Mouse (Mus musculus): ENCODE results near the gene Galt. TPM values are rescaled to one million over a fixed set of nuclear protein-coding genes. Genes with fewer than 3 reads are reported as not detected.

The Galt gene
- total and polyA plus RNA-seq, 3 experiments = 19.1 to 23.2 (median 22.9) TPM

GRCm38 (mm10) chr4:41731052-41731765 is 23.8 kb upstream of the Galt start, which contains the start of gene Arid3c:
Gene Arid3c (minus strand): TSS chr4:41731142.
- Histone ChIP-seq H3K9ac (ENCODE audit: insufficient read depth, low read depth) (no peak within 1 kb of the TSS), H3K4me2 (ENCODE audit: insufficient read depth, low read depth, poor library complexity, severe bottlenecking) (peak within 1 kb of the TSS; percentile 99), H3K27me3 (replicated peaks) (peaks cover 79% of the 10 kb centered on the region), H3K9me3 (replicated peaks; ENCODE audit: low read length) (peaks cover 3% of the 10 kb centered on the region), H3K4me3 (replicated peaks in 1 of 3; ENCODE audit: low read depth in 2 of 3, low read length in 2 of 3, poor library complexity in 1 of 3) (peak within 1 kb of the TSS in 1 of 3 experiments; percentile 32), H3K27ac (ENCODE audit: insufficient read depth, low read depth) (no peak within 1 kb of the TSS), H3K4me1 (ENCODE audit: control insufficient read depth in 1 of 2, insufficient read depth in 2 of 2) (peaks cover 4 to 7% of the 10 kb centered on the region in 2 experiments), H3K79me2 (replicated peaks; ENCODE audit: control insufficient read depth, extremely low read depth, insufficient read depth, poor library complexity, severe bottlenecking) (no peaks in the 10 kb centered on the region), H3K36me3 (replicated peaks in 1 of 2; ENCODE audit: control insufficient read depth in 1 of 2, insufficient read depth in 1 of 2, low read length in 1 of 2) (no peaks in the 10 kb centered on the region)
- in situ Hi-C loops (cut with MboI; ENCODE audit: low pct_ligation_motif_present, low pct_unique_long_range_greater_than_20kb, low sequenced_read_pairs) = no loop called here
- TF ChIP-seq TBP (conservative IDR thresholded peaks at IDR 0.05; ENCODE audit: low read depth, low read length) = no peak
- TF ChIP-seq MAX (IDR thresholded peaks at IDR 0.05; ENCODE audit: low read length) = peak; percentile 31; the same call in 1 of the 2 replicates
- TF ChIP-seq MYC (IDR thresholded peaks at IDR 0.05; ENCODE audit: low read depth, low read length) = 0 out of 2 replicates have a peak, but pooled peaks have one; percentile 26
- TF ChIP-seq MXI1 (IDR thresholded peaks at IDR 0.05; ENCODE audit: low read depth, low read length) = 0 out of 2 replicates have a peak, but pooled peaks have one; percentile 32
- dilution Hi-C loops (cut with MboI; ENCODE audit: extremely low pct_ligation_motif_present, extremely low pct_unique_long_range_greater_than_20kb, low sequenced_read_pairs) = no loop called here
- no peak for DNase-seq (ENCODE audit: extremely low read depth)

- Histone ChIP-seq H3K4me2 (ENCODE audit: insufficient read depth, low read depth, poor library complexity, severe bottlenecking) (no peak overlapping the region), H3K4me3 (replicated peaks in 1 of 3; ENCODE audit: low read depth in 2 of 3, low read length in 2 of 3, poor library complexity in 1 of 3) (no peak overlapping the region), H3K9me3 (replicated peaks; ENCODE audit: low read length) (peaks cover 3% of the 10 kb centered on the region), H3K27me3 (replicated peaks) (peaks cover 26% of the 10 kb centered on the region), H3K79me2 (replicated peaks; ENCODE audit: control insufficient read depth, extremely low read depth, insufficient read depth, poor library complexity, severe bottlenecking) (0 out of 2 replicates have a peak, but pooled peaks cover 8% of the 10 kb centered on the region), H3K4me1 (ENCODE audit: control insufficient read depth in 1 of 2, insufficient read depth in 2 of 2) (peaks cover 8 to 15% of the 10 kb centered on the region in 2 experiments; a peak in 3 of 4 replicates), H3K9ac (ENCODE audit: insufficient read depth, low read depth) (no peak overlapping the region), H3K36me3 (replicated peaks in 1 of 2; ENCODE audit: control insufficient read depth in 1 of 2, insufficient read depth in 1 of 2, low read length in 1 of 2) (peaks cover 13 to 19% of the 10 kb centered on the region in 2 experiments), H3K27ac (ENCODE audit: insufficient read depth, low read depth) (no peak overlapping the region)
- peak; percentile 70 for DNase-seq (ENCODE audit: extremely low read depth)
- in situ Hi-C loops (cut with MboI; ENCODE audit: low pct_ligation_motif_present, low pct_unique_long_range_greater_than_20kb, low sequenced_read_pairs) = no loop called here
- dilution Hi-C loops (cut with MboI; ENCODE audit: extremely low pct_ligation_motif_present, extremely low pct_unique_long_range_greater_than_20kb, low sequenced_read_pairs) = no loop called here
- TF ChIP-seq MAFK (IDR thresholded peaks at IDR 0.05; ENCODE audit: insufficient replicate concordance, low read length) = no peak
- TF ChIP-seq POLR2A (IDR thresholded peaks at IDR 0.05; ENCODE audit: low read depth, low read length) = no peak
- no peak for TF ChIP-seq PAX5 (IDR thresholded peaks at IDR 0.05; ENCODE audit: low read length)
- peak; percentile 73 for TF ChIP-seq SMC3 (IDR thresholded peaks at IDR 0.05; ENCODE audit: low read depth, low read length)
- TF ChIP-seq BHLHE40 (IDR thresholded peaks at IDR 0.05; ENCODE audit: low read depth, low read length) = no peak
- no peak for TF ChIP-seq ZKSCAN1 (IDR thresholded peaks at IDR 0.05; ENCODE audit: borderline replicate concordance, low read depth, low read length)
- no peak for TF ChIP-seq KAT2A (IDR thresholded peaks at IDR 0.05; ENCODE audit: insufficient replicate concordance, low read length)
- TF ChIP-seq CTCF (conservative IDR thresholded peaks at IDR 0.05 in 1 of 2, IDR thresholded peaks at IDR 0.05 in 1 of 2; ENCODE audit: low read depth in 2 of 2, low read length in 2 of 2) = peak; percentile 50 to 89; a peak in 3 of 4 replicates
- no peak for TF ChIP-seq E2F4 (IDR thresholded peaks at IDR 0.05; ENCODE audit: insufficient replicate concordance, low read depth, low read length)
- no peak for TF ChIP-seq JUND (conservative IDR thresholded peaks at IDR 0.05; ENCODE audit: low read depth, low read length)
- peak; percentile 86 for TF ChIP-seq RAD21 (IDR thresholded peaks at IDR 0.05; ENCODE audit: low read depth, low read length)
- TF ChIP-seq USF2 (conservative IDR thresholded peaks at IDR 0.05; ENCODE audit: low read depth, low read length) = no peak
- no peak for TF ChIP-seq HCFC1 (IDR thresholded peaks at IDR 0.05; ENCODE audit: low read depth, low read length)
- TF ChIP-seq NRF1 (IDR thresholded peaks at IDR 0.05; ENCODE audit: low read depth, low read length) = 0 out of 2 replicates have a peak, but pooled peaks have one; percentile 11
- no peak for TF ChIP-seq USF1 (IDR thresholded peaks at IDR 0.05; ENCODE audit: low read depth, low read length)
- no peak for TF ChIP-seq TCF12 (IDR thresholded peaks at IDR 0.05; ENCODE audit: low read depth, low read length)
- TF ChIP-seq MEF2A (IDR thresholded peaks at IDR 0.05; ENCODE audit: borderline replicate concordance, low read depth, low read length) = peak; percentile 20; the same call in 1 of the 2 replicates
- TF ChIP-seq POLR2AphosphoS2 (IDR thresholded peaks at IDR 0.05; ENCODE audit: low read depth, low read length) = peak; percentile 90
- no peak for TF ChIP-seq GABPA (IDR thresholded peaks at IDR 0.05; ENCODE audit: insufficient replicate concordance, low read depth, low read length)
- no peak for TF ChIP-seq ETS1 (conservative IDR thresholded peaks at IDR 0.05; ENCODE audit: low read depth, low read length)
- no peak for TF ChIP-seq UBTF (IDR thresholded peaks at IDR 0.05; ENCODE audit: low read depth, low read length)
- TF ChIP-seq MYC (IDR thresholded peaks at IDR 0.05; ENCODE audit: low read depth, low read length) = no peak
- no peak for TF ChIP-seq RCOR1 (conservative IDR thresholded peaks at IDR 0.05; ENCODE audit: low read depth, low read length)
- TF ChIP-seq TBP (conservative IDR thresholded peaks at IDR 0.05; ENCODE audit: low read depth, low read length) = no peak
- no peak for TF ChIP-seq ZC3H11A (IDR thresholded peaks at IDR 0.05; ENCODE audit: low read depth, low read length)
- peak; percentile 79 for TF ChIP-seq ELF1 (IDR thresholded peaks at IDR 0.05; ENCODE audit: low read depth, low read length)
- peak; percentile 53; the same call in 1 of the 2 replicates for TF ChIP-seq CHD2 (IDR thresholded peaks at IDR 0.05; ENCODE audit: low read length)
- no peak for TF ChIP-seq CHD1 (IDR thresholded peaks at IDR 0.05; ENCODE audit: low read depth, low read length)
These were observed 17.3 kb upstream of the Galt start for GRCm38 (mm10) chr4:41737602-41738255.

Measured in CH12.LX (cell line).